Mouse (Mus musculus) liver, adult 2 months (tissue): Measurements from ENCODE around the gene Adamts17. TPM values are rescaled to one million over a fixed set of nuclear protein-coding genes. Genes with fewer than 3 reads are reported as not detected.
A peak's percentile ranks its signal among the peaks of the same experiment; 100 is the strongest.

ENCODE experiments used
- DNase-seq: peaks from one replicate; pipeline ENCODE4 v3.0.0-alpha.2; 2011; ENCODE audit warnings: low read depth, low spot score; ENCODE audit errors: extremely low read depth
- H3K27ac ChIP-seq: fragments of 200-500 bp; replicated peaks from 2 replicates; pipeline ENCODE4 v1.5.1; 2012; ENCODE audit warnings: low read depth, mild to moderate bottlenecking, control low read depth, inconsistent platforms, low read length; ENCODE audit not compliant: insufficient read depth
- H3K27me3 ChIP-seq: fragments of 200-500 bp; 2 replicates; pipeline ENCODE4 v1.6.1; 2012; ENCODE audit warnings: mild to moderate bottlenecking, moderate library complexity, low read length, inconsistent platforms; ENCODE audit not compliant: control insufficient read depth, insufficient read depth
- H3K36me3 ChIP-seq: fragments of 200-500 bp; 2 replicates; pipeline ENCODE4 v1.6.1; 2012; ENCODE audit warnings: low read length, inconsistent platforms; ENCODE audit not compliant: control insufficient read depth, insufficient read depth
- H3K4me1 ChIP-seq: fragments of 200-500 bp; 2 replicates; pipeline ENCODE4 v1.6.1; 2011; ENCODE audit warnings: low read length; ENCODE audit not compliant: control insufficient read depth, insufficient read depth
- H3K4me3 ChIP-seq: fragments of 200-500 bp; 2 replicates; pipeline ENCODE4 v1.5.1; 2011; ENCODE audit warnings: low read depth, mild to moderate bottlenecking, control low read depth, low read length, moderate library complexity; ENCODE audit not compliant: insufficient read depth
- H3K79me2 ChIP-seq: fragments of 200-500 bp; 2 replicates; pipeline ENCODE4 v1.6.1; 2012; ENCODE audit warnings: inconsistent platforms, mild to moderate bottlenecking, low read length, moderate library complexity; ENCODE audit not compliant: control insufficient read depth, insufficient read depth
- H3K9ac ChIP-seq: fragments of 200-500 bp; 2 replicates; pipeline ENCODE4 v1.6.1; 2012; ENCODE audit warnings: low read depth, mild to moderate bottlenecking, control low read depth, inconsistent platforms, low read length
- CTCF ChIP-seq: fragments of 200-500 bp; IDR thresholded peaks from 2 replicates; pipeline ENCODE4 v1.5.1; 2011; ENCODE audit warnings: low read depth, low read length, control low read depth
- POLR2A ChIP-seq: fragments of 200-500 bp; IDR thresholded peaks from 2 replicates; pipeline ENCODE4 v1.6.1; 2011; ENCODE audit warnings: low read length, control low read depth; ENCODE audit not compliant: insufficient read depth; ENCODE audit errors: extremely low read depth
- WGBS: fragments of 180-500 bp; shearing (Covaris S2); methylation state at CpG from one replicate; pipeline ENCODE4 v1.1.7; 2018; 5-methylcytosine and 5-hydroxymethylcytosine counted together
- polyA plus RNA-seq: library from polyadenylated mRNA; depleted of rRNA; stranded (reverse); fragments of >200 nt; gene quantifications from 2 replicates; pipeline ENCODE4 v1.2.3, GENCODE M21; 2012; rRNA removed
- total RNA-seq: library from RNA; depleted of rRNA; stranded (reverse); fragments of >200 nt; gene quantifications from 2 replicates; pipeline ENCODE4 v1.2.3, GENCODE M21; 2014; rRNA removed

Gene Adamts17
- total and polyA plus RNA-seq, 2 experiments = 0.09 to 0.17 TPM

GRCm38 (mm10) chr7:67199412-67199811 is 359.9 kb downstream of the Adamts17 start:
- no peaks in the 10 kb centered on the region for H3K79me2 ChIP-seq
- no peak overlapping the region for H3K4me3 ChIP-seq
- no peaks in the 10 kb centered on the region for H3K36me3 ChIP-seq
- peak; percentile 56 for DNase-seq
- 8% methylated on average over 10 of the region's 10 CpGs for WGBS
- TF ChIP-seq POLR2A (no peak), CTCF (peak; percentile 98)
- H3K9ac ChIP-seq = no peak overlapping the region
- H3K4me1 ChIP-seq = no peaks in the 10 kb centered on the region
- H3K27ac ChIP-seq = no peak overlapping the region
- H3K27me3 ChIP-seq = no peaks in the 10 kb centered on the region

Other genes with a start within 250 kb of the Adamts17 start
- gene Asb7, start 150.1 kb upstream of the Adamts17 start, total RNA-seq = 6.3 and 7.1 TPM in 2 replicates
- gene Asb7, start 150.1 kb upstream of the Adamts17 start, polyA plus RNA-seq = 2.1 and 2.5 TPM in 2 replicates
- gene Lins1, start 149.8 kb upstream of the Adamts17 start, total RNA-seq = 1.9 and 2.2 TPM in 2 replicates
- gene Lins1, start 149.8 kb upstream of the Adamts17 start, polyA plus RNA-seq = 1.8 and 2.3 TPM in 2 replicates
- under 0.01 TPM in 1 of 2 replicates, not detected in the other for gene Cers3, start 96.2 kb upstream of the Adamts17 start, total RNA-seq
- gene Cers3, start 96.2 kb upstream of the Adamts17 start, polyA plus RNA-seq = 0.10 TPM in 1 of 2 replicates, not detected in the other